Mouse (Mus musculus): ENCODE measurements at regions not wholly inside any gene's neighbourhood (a gene's known extent, or its start where the extent isn't known, plus 50 kb on each side); places are given as distances from the start of the nearest gene placed in this dataset.

DNA sequence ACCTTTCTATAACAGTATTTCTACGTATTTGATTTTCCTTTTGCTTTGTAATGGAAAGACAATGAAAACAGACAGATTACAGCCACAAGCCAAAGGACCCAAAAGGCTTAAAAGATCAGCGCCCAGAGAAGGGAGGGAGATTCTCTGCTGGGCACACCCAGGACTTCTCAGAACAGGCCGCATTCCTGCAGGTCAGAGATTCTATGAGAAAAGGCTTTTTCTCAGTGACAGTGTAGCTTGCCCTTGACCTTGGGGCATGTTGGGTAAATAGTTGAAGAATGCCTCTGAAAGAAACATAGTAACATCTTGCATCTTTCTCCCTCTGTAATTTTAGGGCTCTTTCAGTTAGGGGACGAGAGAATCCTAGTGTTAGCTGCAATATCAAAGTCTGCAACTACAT, 209.8 kb downstream of the Dusp6 start:
- TF ChIP-seq CTCF (IDR thresholded peaks at IDR 0.05; ENCODE audit: extremely low read depth, insufficient read length, insufficient replicate concordance, low read depth, low read length): no peak
- no peak for TF ChIP-seq POLR2A (IDR thresholded peaks at IDR 0.05; ENCODE audit: low read depth, low read length)

Data from small intestine, adult 2 months (tissue).